Mouse (Mus musculus) ovary, postnatal 36 days (tissue): Measurements from ENCODE around the gene Stag3.

ENCODE experiments used
- DNase-seq: peaks from one replicate; pipeline ENCODE4 v3.0.0; 2022; ENCODE audit warnings: low spot score, mixed read lengths

The Stag3 gene

DNA sequence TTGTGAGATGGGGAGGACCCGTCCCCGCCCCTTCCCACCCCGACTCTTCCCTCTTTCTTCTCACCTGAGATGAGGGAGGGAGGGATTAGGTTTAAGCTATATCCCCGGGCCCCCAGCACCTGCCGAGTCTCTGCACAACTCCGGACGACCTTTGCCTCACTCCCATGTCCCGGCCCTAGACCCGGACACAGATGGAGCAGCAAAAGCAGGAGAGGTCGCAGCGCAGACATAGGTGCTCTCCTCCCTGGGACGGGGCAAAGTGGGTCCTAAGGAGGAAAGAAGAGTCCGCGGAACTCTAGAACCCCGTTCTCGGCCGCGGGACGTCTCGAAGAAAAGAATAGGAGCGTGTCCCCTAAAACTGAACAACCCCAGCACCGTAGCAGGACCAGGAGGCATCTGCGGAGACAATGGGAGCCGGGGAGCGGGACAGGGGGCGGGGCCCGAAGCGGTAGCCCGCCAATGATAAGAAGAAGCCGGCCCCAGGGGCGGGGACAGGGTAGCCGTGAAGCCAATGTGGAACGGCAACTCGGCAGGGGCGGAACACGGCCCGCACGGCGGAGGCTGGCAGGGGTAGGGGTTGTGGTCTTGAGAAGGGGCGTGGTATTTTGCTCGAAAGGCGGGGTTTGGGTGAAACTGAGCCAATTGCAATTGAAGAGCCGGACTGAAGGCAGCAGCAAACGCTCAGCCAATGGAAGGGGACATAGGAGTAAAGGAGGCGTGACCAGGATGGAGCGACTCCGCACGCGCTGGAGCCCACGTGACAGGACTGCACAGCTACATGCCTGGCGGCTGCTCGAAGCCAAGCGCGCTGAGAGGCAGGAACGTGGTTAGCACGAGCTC is at the start of gene Stag3, which contains the start of the genes Gm43720 and Gpc2:
Stag3 (plus strand) TSS at position 656 of the 840 bp plus-strand sequence.
Gm43720 (minus strand) TSS at position 374 of the 840 bp plus-strand sequence.
Gpc2 (minus strand) TSS at position 421 of the 840 bp plus-strand sequence.
- DNase-seq: peak; percentile 82

DNA sequence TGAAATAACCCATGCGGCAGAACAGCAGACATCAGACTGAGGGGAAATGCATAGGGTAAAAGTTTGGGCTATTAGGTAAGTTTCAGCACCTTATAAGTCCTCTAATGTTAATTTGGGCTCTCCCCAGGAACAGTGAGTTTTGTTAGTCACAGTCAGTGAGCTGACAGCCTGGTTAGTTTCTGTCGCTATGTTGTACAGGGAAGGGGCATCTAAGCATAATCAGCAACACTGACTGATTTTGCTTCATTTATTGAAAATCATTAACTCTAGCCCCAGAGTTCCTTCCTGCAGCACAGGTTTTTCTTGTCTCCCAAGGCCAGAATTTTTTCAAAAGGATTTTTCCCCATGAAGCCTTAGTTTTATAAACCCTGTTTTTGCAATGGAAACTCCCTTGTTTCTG is 46.3 kb upstream of the Stag3 start:
- DNase-seq: no peak

DNA sequence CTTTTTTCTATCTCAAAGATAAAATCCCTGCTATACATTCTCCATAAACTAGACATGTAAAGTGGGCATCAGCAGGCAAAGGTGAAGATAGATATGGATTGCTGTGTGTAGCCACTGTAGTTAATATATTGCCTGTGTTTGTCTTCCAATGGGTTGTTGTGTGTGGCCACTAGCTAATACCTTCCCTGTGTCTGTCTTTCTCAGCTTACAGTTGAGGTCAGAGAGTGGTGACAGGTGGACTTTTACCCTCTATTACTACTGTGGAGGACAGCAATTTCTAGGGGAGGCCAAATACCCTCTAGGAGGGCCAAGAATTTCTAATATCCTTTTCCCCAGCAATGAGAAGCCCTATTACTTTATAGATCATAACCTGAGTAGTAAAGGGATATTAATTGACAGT is 45.8 kb upstream of the Stag3 start:
- no peak for DNase-seq

DNA sequence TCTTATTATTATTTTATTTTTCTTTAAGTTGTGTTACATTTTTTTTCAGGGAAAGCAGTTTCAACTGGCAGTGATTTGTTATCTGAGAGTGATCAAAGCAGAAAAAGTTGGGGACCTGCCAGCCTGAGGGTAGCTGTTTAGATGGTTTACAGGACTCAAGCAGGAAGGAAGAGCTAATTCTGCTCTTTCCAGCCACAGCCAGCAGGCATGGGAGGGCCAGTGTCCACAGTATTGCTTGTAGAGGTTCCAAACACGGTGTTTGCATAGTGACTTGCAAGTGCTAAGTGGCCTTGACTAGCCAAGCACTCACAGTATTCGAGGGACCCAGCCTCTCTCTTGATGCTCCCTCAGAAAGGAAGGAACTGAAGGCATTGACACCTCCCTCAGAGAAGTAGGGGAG is 38.5 kb upstream of the Stag3 start:
- DNase-seq: no peak

DNA sequence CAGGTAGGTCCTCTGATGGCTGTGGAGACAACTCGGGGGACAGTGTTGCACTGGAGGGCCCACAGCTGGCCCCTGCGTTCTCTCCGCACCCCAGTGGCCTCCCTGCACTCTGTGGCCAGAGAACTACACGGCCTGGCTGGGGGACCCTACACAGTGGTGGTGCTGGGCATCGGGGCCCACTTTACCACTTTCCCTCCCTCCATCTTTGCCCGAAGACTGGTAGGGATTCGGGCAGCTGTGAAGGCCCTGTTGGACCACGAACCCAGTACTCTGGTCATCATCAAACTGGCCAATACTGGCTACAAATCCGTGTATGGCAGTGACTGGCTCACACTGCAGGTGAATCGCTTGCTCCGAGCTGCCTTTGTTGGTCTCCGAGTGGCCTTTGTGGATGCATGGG is 28.9 kb upstream of the Stag3 start:
- no peak for DNase-seq

DNA sequence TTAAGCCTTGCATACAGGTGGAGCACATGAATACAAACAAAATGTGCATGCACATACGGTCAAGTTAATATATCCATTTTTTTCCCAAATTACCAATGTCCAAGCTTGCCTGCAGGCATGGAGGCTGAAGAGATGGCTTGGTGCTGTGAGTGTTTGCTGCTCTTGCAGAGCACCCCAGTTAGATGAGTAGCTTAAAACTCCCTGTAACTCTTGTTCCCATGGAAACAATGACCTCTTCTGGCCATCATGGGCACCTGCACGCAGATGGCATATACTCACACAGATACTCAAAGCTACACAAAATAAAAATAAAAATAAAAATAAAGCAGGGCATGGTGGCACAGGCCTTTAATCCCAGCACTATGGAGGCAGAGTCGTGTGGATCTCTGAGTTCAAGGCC is 27.0 kb upstream of the Stag3 start:
- no peak for DNase-seq

DNA sequence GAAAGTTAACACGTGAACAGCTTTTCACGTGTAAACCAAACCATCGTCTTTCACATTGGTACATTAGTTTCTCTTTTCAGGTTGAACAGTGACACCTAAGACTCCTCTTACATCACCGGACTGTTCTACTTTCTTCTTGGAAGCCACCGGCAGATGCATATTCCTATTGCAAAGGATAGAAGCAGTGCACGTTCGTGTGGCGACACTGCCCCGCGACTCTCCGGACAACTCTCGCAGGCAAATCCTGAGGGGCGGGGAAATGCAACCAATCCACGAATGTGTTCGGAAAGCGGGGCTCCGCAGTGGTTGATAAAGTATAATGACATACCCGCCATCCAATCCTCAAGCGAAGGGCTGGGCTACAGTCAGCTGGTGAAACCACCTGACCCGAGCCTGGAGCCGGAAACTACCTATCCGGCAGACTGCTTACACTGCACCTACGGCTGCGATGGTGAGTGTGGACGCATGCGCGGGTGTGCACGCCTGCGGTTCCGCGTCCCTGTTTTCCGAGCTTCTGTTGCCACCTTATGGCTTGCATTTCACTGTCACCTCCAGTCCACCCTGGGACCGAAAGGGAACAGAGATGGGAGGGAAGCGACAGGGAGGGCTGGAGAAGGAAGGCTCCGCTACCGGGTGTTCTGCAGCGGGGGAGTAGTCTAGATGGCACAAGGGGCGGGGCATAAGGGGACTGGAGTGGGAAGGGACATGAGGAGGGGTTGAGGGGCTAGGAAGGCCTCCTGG is 24.5 kb upstream of the Stag3 start, which contains the start of gene Lamtor4:
Lamtor4 (plus strand) TSS at position 130 of the 741 bp plus-strand sequence.
- peak; percentile 87 for DNase-seq

DNA sequence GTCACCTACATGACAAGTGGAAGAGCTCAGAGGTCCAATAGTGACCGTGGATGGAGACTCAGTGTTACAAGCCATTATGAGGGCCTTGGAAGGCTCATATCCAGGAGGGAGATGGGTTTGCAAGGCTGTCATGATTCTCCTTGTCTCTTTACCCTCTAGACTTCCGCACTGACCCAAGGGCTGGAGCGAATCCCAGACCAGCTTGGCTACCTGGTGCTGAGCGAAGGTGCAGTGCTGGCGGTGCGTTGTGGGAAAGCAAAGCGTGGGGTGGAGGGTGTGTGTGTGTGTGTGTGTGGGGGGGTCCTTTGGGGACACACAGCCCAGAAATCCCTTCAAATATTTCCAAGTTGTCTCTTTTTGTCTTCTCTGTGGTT is 24.0 kb upstream of the Stag3 start:
- DNase-seq: no peak

DNA sequence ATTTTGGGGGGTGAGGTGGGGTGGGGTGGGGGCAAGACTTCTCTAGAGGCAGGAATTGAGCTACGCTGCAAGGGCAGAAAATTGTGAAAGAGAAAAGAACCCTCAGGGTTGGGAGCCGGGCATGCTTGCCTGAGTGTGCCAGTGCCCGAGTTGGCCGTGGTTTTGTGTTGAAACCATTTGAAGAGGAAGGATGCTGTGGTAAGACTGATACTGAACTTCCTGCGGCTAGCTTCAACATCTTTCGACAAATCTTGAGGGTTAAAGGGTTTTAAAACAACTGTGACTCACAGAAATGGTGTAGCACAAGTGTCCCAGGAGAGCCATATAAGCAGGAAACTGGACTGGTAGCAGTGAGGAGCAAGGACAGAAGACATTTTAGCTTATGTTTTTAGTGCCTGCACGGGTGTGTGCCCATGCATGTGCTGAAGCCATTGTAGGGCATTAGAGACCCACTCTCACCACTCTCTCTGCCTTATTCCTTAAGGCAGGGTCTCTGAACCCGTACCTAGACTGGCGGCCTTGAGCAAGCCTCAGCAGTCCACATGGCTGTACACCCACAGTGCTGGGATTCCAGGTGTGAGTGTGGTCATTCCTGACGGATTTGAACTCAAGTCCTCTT is 23.0 kb upstream of the Stag3 start:
- no peak for DNase-seq

DNA sequence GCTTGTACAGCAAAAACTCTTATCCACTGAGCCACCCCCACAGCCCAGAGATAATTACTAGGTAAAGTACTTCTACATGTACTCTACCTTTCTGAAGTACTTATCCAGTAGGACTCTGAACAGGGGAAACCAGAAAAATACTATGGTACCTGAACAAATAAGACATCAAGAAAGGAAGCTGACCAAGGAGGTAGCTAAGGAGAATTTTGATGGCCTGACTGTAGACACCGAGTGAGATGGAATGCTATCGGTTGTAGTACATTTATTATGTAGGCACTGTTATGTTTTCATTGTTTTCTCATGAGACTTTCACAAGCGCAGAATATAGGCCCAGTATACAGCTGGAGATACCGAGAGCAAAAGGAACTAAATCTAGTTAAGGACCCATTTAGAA is 22.5 kb upstream of the Stag3 start:
- DNase-seq: no peak

DNA sequence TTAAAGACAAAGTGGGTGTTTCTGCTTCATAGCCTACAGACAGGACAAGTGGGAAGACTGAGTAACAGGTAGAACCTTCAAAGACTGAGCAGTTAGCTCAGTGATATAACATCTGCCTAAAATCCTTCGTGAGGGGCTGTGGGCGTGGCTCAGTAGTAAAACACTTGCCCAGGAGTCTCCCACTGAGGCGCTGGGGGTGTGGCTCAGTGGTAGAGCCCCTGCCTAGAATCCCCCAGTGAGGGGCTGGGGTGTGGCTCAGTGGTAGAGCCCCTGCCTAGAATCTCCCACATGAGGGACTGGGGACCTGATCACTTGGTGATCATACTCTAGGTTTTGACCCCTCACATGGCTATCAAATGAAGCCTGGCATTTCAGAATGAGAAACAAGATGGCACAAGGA is 22.0 kb upstream of the Stag3 start:
- DNase-seq: no peak

DNA sequence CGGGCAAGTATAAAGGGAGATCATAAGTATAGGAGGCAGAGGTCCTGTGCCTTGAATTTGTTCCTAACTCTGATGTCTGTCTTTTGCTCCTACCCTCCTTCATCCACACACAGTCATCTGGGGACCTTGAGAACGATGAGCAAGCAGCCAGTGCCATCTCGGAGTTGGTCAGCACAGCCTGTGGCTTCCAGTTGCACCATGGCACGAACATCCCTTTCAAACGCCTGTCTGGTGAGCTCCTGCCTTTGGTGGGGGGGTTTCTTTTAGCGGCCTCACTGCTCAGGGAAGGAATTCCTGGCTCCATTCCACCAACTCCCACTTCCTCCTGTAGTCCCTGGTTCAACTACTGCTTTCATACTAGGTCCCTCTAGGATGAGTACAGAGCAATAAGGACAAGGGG is 21.5 kb upstream of the Stag3 start:
- no peak for DNase-seq

DNA sequence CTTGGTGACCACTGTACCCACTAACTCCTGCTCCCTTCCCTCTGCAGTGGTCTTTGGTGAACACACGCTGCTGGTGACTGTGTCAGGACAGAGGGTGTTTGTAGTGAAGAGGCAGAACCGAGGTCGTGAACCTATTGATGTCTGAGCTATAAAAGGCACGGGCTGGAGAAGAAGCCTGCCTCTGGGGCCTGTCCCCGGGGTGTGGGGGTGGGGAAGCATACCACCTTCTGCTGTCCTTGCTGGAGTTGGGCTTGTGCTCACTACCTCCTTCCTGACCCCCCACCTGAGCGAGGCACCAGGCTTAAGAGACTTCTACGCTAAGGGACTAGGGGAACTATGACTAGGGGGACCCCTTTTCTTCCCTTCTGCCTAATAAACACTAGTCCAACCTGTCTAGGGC is 21.0 kb upstream of the Stag3 start:
- DNase-seq: no peak

DNA sequence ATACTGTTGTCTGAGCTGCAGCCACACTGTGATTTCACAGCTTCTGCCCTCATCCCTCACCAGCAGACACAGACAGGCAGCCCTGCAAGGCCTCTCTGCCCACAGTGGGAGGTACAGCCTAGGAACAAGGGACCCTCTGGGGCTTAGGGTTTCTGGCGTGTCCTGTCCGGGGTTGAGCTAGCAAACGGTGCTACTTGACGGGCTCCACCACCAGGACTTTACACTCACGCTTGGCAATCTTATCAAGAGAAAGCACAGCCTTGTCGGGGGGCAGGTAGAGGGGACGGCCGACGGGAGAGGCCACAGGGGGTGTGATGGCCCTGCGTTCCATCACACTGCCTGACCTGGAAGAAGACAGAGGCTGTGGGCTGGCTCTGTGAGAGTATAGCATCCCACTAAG is 20.0 kb upstream of the Stag3 start:
- DNase-seq: no peak

DNA sequence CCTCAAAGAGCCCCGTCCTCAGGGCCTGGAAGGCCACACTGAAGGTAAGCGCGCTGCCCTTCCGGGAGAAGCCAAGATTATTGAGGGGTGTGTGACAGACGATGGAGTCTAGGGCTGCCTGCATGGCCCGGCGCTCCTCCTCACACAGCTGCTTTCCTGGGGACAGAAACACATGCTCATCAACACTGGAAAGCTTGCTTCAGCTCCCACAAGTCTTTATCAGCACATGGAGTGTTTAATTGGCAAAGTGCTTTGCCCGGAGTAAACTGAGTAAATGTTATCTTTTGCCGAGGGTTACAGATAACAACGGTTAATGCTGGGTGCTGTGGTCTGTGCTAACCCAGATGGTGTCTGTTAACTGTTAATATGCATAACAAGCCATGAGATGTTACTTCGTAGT is 19.2 kb upstream of the Stag3 start:
- no peak for DNase-seq

DNA sequence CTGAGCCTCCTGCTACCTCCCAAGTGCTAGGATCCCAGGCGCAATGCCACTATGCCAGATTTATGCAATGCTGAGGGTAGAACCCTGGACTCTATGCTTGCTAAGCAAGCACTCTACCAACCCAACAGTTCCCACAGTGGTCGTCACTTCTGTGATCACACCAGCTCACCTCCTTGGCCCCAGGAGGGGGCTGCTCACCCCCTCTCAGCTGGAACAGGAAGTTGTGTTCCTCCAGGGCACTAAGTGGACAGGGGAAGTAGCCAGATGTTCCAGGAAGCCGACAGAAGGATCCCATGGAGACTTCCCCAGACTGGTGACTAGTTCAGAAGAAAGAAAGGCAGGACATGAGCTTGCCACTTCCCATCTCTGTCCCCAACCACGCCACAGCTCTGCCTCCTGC is 18.0 kb upstream of the Stag3 start:
- DNase-seq: no peak

DNA sequence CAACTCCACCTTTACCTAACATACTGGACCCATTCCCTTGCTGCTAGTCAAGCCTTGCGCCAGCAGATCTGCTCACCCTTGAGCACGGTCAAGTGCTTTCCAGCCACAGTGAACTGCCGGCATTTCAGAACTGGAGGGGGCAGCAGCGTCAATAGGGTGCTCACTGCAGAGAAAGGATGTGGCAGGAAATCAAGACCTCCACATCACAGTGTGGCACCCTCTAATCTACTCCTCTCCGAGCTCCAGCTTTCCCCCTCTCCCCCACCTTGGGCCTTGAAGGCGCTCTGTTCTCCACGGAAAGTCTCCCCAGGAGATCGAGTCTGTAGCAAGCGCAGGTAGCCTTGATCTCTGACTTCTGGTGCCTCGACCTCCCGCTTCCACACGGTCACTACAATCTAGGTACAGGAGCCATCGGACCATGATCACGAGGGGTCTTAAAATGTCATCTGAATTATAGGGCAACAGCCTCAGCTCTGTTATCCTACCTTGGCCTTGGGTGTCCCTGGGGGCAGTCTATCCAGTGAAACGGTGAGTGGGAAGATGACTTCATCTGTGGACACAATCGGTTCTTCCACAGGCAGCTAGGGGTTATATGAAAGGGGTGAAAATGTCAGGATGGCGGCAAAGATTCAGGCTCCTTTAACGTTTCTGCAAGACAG is 17.3 kb upstream of the Stag3 start:
- no peak for DNase-seq

DNA sequence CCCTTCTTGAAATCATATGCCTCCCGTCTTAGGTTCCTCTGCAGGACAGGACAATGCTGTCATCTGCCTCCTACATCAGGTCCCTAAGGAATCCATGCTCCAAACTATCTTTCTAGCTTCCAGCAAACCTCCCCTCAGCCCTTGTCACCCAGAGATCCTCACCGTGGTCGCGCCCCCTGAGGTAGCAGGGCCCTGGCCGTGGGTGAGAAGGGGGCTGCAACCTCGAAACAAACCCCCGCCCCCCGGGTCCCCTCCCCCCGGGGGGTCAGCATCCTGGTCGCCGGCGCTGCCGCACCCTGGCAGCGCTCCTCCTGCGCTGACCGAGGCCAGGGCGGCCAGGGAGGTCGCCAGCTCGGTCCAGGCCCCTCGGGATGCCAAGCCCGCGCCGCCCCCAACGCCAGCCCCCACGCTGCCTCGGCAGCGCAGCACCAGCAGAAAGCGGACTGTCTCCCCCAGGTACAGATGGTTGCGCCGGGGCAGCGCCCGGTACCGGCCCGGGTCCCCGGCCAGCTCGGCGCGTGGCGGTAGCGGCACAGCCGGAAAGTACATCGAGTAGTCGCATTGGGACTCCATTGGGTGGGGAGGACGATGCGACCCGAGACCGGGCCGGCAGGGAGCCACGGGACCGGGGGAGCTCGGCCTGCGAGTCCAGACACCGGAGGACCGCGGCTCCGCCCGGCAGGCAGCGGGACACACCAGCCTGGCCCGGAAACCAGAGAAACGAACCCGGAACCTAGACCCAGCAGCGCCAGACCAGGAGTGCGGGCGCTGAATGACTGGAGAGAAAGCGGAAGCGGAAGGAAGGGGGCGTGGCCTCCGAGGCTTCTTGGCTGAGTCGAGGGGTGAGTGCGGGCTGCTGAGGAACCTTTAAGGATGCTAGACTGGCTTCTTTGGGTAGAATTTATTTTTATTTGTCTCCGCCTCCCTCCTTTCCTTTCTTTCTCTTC is 16.5 kb upstream of the Stag3 start, which contains the start of gene BC037034:
BC037034 (minus strand) TSS at position 774 of the 947 bp plus-strand sequence.
- peak; percentile 87 for DNase-seq

DNA sequence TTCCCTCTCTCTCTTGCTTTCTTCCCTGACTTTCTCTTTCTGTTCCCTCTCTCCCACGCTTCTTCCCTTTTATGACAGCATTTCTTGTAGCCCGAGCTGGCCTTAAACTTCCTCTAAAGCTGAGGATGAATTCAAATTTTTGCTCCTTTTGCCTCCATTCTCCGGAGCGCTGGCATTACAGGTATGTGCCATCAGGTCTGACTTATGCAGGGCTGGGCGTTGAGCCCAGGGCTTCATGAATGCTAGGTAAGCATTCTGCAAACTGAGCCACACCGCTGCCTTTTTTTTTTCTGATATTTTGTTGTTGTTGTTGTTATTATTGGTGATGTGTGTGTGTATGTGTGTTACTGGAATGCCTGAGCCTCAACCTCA is 15.8 kb upstream of the Stag3 start:
- DNase-seq: no peak

DNA sequence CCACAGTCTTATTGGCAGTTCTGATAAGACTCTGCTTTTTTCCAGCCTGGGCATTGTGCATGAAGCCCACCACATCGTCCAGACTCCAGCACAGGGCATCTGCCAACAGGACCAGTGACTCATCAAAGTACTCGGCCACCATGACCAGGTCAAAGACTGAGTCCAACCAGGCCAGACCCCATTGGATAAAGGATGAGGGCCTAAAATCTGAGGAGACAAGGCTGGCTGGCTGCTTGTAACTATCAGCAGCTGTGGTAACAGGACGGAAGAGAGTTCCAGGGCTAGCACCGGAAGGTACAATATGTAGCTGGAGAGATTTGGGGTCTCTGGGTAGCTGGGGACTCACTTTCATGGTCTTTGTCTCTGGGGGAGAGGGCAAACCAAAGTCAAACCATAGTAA is 14.3 kb upstream of the Stag3 start:
- no peak for DNase-seq

DNA sequence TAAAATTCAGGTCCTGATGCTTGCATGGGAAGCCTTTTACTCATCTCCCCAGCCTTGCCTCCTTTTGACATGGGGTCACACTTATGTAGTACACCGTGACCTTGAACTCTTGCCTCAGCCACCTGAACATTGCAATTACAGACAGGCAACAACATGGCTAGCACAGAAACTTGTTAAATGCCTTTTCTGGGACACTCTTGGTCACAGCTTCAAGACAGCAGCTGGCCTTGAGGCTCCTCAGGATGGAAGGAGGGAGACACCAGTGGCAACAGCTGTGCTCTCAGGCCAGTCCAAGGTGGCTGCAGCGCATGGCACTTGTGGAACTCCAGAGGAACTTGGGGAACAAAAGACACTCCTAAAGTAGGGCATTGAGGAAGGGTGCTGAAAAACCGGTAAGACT is 12.9 kb upstream of the Stag3 start:
- no peak for DNase-seq
